Mouse (Mus musculus): ENCODE results near the gene F2rl1. TPM values are rescaled to one million over a fixed set of nuclear protein-coding genes. Genes with fewer than 3 reads are reported as not detected.
"Not testable (repeated sequence)": the region's sequence is repeated elsewhere in the genome, so short reads cannot be mapped to it uniquely, and the experiment has no call there.

The F2rl1 gene
- total RNA-seq, 2 experiments from 2014 or later: 0.49 to 0.61 TPM

GRCm38 (mm10) chr13:95535026-95535425, 10.0 kb upstream of the F2rl1 start:
- intact Hi-C loops (cut with DNase I): no loop called here
- no peak for DNase-seq

- no peak for DNase-seq
- intact Hi-C loops (cut with DNase I): no loop called here
Measured at GRCm38 (mm10) chr13:95534131-95534561, 9.1 kb upstream of the F2rl1 start.

DNA sequence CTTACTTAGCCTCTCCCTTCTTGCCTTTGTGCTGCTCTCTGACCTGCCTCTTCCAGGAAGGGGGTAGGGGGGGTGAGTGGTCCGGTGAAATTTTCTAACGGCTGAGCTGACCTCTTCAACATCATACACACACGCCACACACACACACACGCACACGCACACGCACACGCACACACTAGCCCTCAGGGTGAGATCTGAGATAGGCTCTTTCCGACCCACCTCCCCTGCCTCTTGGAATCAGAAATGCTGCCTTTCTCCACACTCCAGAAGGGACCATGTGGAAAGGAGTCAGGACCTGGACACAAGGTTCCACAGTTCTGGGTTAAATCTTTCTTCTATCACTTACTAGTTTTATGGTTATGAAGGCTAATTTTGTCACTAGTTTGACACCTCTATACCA, 8.6 kb upstream of the F2rl1 start:
- DNase-seq: no peak
- intact Hi-C loops (cut with DNase I): no loop called here

GRCm38 (mm10) chr13:95533121-95533520, 8.1 kb upstream of the F2rl1 start:
- DNase-seq; intact Hi-C loops (cut with DNase I): not testable (repeated sequence)

- DNase-seq: no peak
- intact Hi-C loops (cut with DNase I): no loop called here
Measured at GRCm38 (mm10) chr13:95531273-95532045, 6.4 kb upstream of the F2rl1 start.

- intact Hi-C loops (cut with DNase I): no loop called here
Measured at GRCm38 (mm10) chr13:95529246-95529645, 4.2 kb upstream of the F2rl1 start.

DNA sequence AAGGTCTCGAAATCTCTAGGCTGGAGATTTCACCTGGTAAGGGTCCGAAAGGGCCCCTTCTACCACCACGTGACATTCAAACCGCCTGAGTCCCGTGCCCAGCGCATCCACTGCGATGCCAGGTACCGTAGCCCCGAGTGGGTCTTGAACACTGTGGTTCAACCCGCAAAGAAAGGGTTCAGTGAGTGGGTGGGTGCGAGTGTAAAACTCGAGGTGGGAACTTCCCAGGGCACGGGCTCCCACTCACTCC, 678 bp downstream of the F2rl1 start:
- intact Hi-C loops (cut with DNase I): no loop called here
- no peak for DNase-seq

More at GRCm38 (mm10) chr13:95529246-95529645, 4.2 kb upstream of the F2rl1 start:
- DNase-seq: no peak

DNA sequence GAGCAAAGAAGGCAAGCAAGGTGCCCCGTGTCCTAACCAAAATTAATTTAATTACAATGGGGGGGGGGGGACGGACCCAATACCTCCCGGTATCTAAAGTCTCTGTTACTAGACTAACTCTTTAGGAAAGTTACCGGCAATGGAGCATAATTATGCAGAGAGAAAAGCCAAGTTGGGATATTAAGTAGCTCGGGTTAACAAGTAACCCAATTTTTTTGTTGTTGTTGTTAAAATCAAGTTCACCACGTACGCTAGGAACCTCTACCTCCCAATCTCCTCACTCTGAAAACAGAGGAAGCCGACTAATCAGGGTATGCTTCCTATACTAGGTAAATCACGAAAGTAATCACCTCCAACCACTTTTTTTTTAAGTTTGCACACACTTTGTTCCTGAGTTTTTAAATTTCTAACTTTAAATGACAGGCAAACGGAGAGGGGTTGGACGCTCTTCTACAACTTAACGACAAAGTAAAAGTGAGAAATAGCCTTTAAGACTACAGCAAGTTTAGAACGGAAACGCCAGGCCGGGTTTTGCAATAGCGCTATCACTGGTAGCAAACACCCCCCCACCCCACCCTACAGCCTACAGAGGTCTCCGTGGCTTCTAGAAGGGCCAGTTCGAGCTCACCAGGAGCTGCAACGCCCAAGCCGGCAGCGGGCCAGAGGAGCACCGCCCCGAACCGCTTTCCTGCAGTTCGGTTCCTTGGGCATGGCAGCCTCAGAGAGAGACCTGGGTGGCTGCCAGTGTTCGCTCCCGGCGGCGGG, 1.2 kb downstream of the F2rl1 start:
- peak; percentile 46 to 57 for DNase-seq
- intact Hi-C loops (cut with DNase I): no loop called here

GRCm38 (mm10) chr13:95522176-95522575, 2.9 kb downstream of the F2rl1 start:
- no peak for DNase-seq
- intact Hi-C loops (cut with DNase I): no loop called here

DNA sequence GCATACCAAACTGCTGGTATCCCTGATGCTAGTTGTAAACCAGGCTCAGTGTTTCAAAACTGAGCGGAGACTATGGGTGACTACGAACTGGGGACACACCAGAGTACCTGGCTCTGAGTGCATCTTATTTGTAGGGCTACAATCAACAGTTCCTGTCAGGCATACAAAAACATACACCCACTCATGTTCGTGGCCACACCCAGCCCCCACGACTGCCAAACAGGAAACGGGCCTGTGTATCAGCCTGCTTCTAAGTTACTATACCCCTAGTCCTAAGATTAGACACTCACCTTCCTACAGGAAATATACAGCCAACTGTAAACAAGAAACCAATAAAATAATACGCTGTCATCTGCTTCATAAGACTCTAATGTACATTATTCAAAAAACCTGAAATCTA, 4.0 kb downstream of the F2rl1 start:
- intact Hi-C loops (cut with DNase I): no loop called here
- DNase-seq: no peak

DNA sequence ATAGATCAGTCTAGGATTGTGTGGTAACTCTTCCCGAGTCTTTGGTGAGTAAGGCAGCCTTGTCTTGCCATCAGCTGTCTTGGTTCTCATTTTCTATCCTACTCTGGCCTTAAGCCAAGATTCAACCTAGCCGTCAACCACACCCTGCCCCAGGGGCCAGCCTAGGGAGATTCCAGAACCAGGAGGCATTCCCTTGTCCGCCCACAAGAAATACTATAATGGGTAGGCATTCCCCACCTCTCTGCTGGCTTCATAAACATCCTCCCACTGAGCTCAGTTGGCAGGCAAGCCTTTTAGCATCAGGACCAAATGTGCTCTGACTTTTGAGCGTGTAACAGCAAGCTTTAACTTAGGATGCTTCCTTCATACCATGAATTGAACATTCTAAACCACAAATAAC, 10.3 kb downstream of the F2rl1 start:
- intact Hi-C loops (cut with DNase I): no loop called here

GRCm38 (mm10) chr13:95510054-95510453, 15.0 kb downstream of the F2rl1 start:
- intact Hi-C loops (cut with DNase I): no loop called here
- no peak for DNase-seq

More for the DNA sequence above, 10.3 kb downstream of the F2rl1 start:
- DNase-seq: no peak

- no peak for DNase-seq
- intact Hi-C loops (cut with DNase I): no loop called here
Measured at GRCm38 (mm10) chr13:95503279-95503917, 21.6 kb downstream of the F2rl1 start.

DNA sequence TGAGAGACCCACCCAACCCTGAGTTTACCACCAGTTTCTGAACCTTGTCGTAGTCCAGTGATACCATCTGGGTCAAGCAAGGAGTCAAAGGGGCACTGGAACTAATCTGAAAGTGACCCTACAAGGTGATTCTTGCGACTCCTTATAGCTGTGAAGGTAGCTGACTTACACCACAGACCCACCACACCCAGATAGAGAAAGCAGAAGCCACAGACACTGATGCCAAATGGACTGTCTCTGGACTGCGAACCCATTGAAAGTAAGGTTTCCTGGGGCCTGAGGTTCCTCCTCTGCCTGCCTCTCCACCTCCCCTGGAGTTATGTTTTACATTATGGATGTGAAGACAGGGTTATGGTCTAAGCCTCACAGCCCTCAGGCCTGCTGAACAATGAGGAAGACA, 28.4 kb downstream of the F2rl1 start:
- intact Hi-C loops (cut with DNase I): no loop called here

GRCm38 (mm10) chr13:95494812-95495211, 30.2 kb downstream of the F2rl1 start:
- intact Hi-C loops (cut with DNase I): no loop called here
- DNase-seq: no peak

More for the DNA sequence above, 28.4 kb downstream of the F2rl1 start:
- no peak for DNase-seq

DNA sequence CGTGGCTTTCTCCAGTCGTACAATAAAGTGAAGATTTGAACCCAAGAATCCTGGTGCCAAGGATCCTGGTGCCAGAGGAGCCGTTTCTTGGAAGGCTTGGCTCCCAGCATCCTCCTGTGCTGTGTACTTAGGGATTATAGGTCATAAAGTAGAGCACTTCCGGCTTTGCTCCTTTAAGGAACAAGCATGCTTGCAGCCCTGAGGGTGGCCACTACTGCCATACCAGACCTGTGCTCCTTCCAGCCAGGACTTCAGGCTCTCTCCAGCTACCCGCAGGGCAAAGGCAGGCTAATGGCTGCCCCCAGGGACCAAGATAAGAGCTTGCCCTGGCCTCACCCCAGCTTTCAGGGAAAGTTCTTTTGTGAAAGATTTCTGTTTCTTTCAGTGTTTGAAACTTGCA, 31.7 kb downstream of the F2rl1 start:
- intact Hi-C loops (cut with DNase I): no loop called here
- DNase-seq: peak in 1 of 2 experiments; percentile 8

DNA sequence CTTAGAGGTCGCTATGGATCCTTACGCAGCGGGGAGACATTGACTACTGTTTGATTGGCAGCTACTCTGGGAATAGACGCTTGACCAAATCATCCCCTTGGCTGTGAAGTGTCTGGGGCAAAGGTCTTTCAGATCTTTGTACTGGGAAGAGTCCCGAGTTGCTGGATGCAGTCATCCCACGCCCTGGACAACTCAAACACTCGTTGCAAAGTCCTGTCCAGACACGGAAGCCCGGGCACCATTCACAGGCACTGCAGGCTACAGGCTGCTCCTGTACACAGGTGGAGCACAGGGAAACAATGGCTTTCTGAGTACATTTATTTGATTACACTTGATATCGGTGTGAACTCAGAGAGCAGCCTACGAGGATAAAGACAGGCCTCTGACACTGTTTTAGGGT, 33.7 kb downstream of the F2rl1 start:
- no peak for DNase-seq

GRCm38 (mm10) chr13:95484664-95485063, 40.4 kb downstream of the F2rl1 start:
- DNase-seq: no peak
- intact Hi-C loops (cut with DNase I): no loop called here

More for the DNA sequence above, 33.7 kb downstream of the F2rl1 start:
- intact Hi-C loops (cut with DNase I): no loop called here

- peak; percentile 80 to 89 for DNase-seq
- intact Hi-C loops (cut with DNase I): loop anchor here (1.0 kb wide), 1 partner anchor 91 kb away; no protein-coding TSS in a partner anchor
Measured at GRCm38 (mm10) chr13:95481428-95481827, 43.6 kb downstream of the F2rl1 start.

- intact Hi-C loops (cut with DNase I): no loop called here
- no peak for DNase-seq
Measured at GRCm38 (mm10) chr13:95478671-95479413, 46.2 kb downstream of the F2rl1 start, which contains the start of gene S100z. TSS of gene S100z (minus strand) at chr13:95478721.

GRCm38 (mm10) chr13:95477173-95477572, 47.9 kb downstream of the F2rl1 start:
- DNase-seq: no peak
- intact Hi-C loops (cut with DNase I): no loop called here

Measured in heart, postnatal 36 days (tissue).